Mouse (Mus musculus): ENCODE results near the gene Map3k5.
A peak's percentile ranks its signal among the peaks of the same experiment; 100 is the strongest.
"Not testable (repeated sequence)": the region's sequence is repeated elsewhere in the genome, so short reads cannot be mapped to it uniquely, and the experiment has no call there.

The Map3k5 gene

GRCm38 (mm10) chr10:19922410-19922809 is 11.9 kb upstream of the Map3k5 start:
- DNase-seq (ENCODE audit: low read depth, low spot score), result no peak
- Histone ChIP-seq H3K27me3 (ENCODE audit: control insufficient read depth, insufficient read depth, low read length, poor library complexity, severe bottlenecking) (no peaks in the 10 kb centered on the region), H3K36me3 (ENCODE audit: control insufficient read depth, insufficient read depth, low read length, poor library complexity, severe bottlenecking) (no peaks in the 10 kb centered on the region)

DNA sequence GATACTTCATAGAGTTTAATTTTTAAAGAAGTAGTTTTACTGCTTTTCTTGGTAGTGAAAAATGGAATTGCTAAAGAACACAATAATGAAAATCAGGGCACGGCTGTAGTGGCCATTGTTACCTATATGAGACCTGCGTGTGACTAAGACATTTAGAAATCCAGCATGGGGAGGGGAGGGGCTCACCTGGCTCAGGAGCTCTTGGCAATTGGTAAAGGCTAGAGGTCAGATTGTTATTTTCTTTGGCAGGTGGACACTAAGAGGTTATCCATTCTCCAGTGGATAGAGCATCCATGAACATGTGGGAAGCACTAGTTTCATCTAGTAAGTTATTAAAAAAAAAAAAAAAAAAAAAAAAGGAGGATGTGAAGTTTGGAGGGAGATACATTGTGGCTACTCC is 10.0 kb upstream of the Map3k5 start:
- no peaks in the 10 kb centered on the region for H3K36me3 ChIP-seq (ENCODE audit: control insufficient read depth, insufficient read depth, low read length, poor library complexity, severe bottlenecking)
- no peak for DNase-seq (ENCODE audit: low read depth, low spot score)

GRCm38 (mm10) chr10:19926391-19926897 is 7.8 kb upstream of the Map3k5 start:
- H3K36me3 ChIP-seq (ENCODE audit: control insufficient read depth, insufficient read depth, low read length, poor library complexity, severe bottlenecking); DNase-seq (ENCODE audit: low read depth, low spot score); H3K27me3 ChIP-seq (ENCODE audit: control insufficient read depth, insufficient read depth, low read length, poor library complexity, severe bottlenecking): not testable (repeated sequence)

More for the DNA sequence above, 10.0 kb upstream of the Map3k5 start:
- H3K27me3 ChIP-seq (ENCODE audit: control insufficient read depth, insufficient read depth, low read length, poor library complexity, severe bottlenecking), result no peaks in the 10 kb centered on the region

DNA sequence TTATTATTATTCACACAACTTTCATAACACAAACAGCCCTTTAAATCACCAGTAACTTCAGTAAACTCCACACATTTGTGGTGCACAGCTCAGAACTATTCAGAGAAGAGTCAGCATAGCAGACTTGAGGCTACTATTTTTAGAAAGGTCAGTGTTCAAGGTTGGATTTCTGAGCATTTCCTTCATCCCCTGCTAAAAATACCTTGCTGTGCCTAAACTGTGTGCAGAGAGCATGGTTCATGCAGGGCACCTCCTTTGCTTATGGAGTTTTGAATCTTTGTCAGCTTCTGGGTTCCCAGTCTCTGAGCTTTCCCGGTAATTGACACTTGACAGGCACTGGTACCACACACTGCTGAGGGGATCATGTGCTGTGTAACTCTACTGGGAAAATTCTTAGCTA is 6.1 kb upstream of the Map3k5 start:
- DNase-seq (ENCODE audit: low read depth, low spot score), result no peak
- Histone ChIP-seq H3K27me3 (ENCODE audit: control insufficient read depth, insufficient read depth, low read length, poor library complexity, severe bottlenecking) (no peaks in the 10 kb centered on the region), H3K36me3 (ENCODE audit: control insufficient read depth, insufficient read depth, low read length, poor library complexity, severe bottlenecking) (no peaks in the 10 kb centered on the region)

DNA sequence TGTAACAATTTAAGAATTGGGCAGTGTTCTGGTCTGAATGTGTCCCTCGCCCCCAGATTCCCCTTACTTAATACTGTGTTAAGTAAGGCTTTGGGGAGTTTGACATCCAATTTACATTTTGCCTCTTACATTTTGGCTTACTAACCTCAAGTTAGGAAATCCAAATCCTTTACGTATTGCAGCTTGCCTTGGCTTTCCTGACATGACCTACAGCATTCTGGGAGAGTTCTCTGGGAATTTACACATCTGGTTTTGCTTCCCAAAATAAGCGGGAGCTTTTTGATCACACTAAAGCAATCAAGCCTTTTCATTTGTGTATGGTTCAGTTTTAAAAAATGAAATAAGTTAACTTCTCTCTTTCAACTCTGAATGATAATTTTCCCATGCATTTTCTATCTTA is 1.3 kb upstream of the Map3k5 start:
- no peaks in the 10 kb centered on the region for H3K27me3 ChIP-seq (ENCODE audit: control insufficient read depth, insufficient read depth, low read length, poor library complexity, severe bottlenecking)
- H3K36me3 ChIP-seq (ENCODE audit: control insufficient read depth, insufficient read depth, low read length, poor library complexity, severe bottlenecking), result no peaks in the 10 kb centered on the region
- no peak for DNase-seq (ENCODE audit: low read depth, low spot score)

DNA sequence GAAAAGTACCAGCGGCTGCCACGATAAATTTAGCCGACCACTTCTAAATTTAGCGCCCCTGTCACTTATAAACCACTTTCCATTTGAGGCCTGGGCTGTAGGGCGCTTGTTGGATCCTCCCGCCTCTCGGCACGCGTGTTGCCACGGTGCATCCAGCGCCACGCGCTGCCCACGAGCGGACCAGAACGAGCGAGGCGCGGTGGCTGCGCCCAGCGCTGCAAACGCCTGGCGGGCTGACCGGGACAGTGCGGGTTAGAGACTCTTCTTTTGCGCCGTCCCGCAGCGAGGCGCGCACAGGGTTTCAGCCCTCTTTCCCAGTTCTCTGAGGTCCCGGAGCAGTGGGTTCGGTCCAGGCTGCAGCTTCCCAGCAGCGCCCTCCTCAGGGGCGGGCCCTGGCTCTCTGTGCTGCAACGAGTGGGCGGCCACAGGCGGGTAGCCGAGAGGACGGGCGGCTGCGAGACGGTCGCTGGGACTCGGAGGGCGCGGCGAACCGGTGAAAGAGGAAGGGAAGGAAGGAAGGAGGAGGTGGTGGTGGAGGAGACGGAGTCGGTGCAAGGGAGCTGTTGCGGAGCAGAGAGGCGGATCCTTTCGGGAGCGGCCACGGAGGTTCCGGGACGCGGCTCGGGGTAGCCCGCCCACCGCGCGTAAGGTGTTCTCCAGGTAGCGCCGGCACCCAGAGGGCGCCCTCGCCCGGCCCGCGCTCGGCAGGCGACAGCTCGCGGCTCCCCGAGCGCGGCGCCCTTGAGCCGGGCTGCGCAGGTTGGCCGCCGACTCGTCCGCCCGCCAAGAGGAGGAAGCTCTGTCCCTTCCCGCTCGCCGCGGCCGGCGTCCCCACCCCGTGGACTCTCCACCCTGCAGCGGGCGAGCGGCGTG is 525 bp upstream of the Map3k5 start:
- Histone ChIP-seq H3K27me3 (ENCODE audit: control insufficient read depth, insufficient read depth, low read length, poor library complexity, severe bottlenecking) (no peaks in the 10 kb centered on the region), H3K36me3 (ENCODE audit: control insufficient read depth, insufficient read depth, low read length, poor library complexity, severe bottlenecking) (no peaks in the 10 kb centered on the region)
- peak; percentile 89 for DNase-seq (ENCODE audit: low read depth, low spot score)

DNA sequence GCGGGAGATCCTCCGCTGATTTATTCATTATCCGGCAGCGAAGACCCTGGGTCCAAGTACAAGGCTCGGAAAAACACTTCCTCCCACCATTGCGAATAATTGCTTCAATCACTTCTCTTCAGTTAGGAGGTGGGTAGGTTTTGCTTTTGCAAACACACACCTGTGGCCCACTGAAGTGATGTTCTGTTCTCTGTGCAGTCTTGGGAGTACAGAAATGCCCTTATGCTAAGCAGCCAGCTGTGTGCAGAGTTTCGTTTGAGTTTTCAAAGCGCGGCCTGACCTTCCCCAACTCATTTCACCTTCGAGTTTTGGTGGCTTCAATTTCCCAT is 987 bp downstream of the Map3k5 start:
- peak; percentile 39 for DNase-seq (ENCODE audit: low read depth, low spot score)
- Histone ChIP-seq H3K36me3 (ENCODE audit: control insufficient read depth, insufficient read depth, low read length, poor library complexity, severe bottlenecking) (no peaks in the 10 kb centered on the region), H3K27me3 (ENCODE audit: control insufficient read depth, insufficient read depth, low read length, poor library complexity, severe bottlenecking) (no peaks in the 10 kb centered on the region)

DNA sequence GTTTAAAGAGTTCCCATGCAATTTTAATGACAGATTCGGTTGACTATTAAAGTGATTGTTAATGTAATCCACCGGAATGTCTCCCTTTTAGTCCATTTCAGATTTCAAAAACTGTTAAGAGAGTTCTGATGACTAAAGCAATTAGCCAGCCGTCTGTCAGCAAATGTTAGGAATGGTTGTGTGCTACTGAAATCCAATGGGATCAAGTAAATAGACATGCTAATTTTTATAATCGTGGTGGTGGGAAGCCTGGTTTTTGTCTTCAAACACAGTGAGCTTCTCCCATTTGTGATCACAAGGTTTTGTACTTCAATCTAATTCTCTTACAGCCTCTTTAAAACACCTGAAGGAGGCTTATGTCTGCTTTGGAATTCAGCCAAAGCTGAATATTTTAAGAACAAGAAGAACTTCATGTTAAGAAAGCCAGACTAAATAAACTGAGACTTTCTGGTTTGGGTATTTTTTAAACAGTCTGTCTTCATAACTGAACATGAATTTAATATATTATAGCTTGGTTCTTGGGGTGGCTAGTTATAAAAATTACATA is 1.6 kb downstream of the Map3k5 start:
- H3K36me3 ChIP-seq (ENCODE audit: control insufficient read depth, insufficient read depth, low read length, poor library complexity, severe bottlenecking), result no peaks in the 10 kb centered on the region

DNA sequence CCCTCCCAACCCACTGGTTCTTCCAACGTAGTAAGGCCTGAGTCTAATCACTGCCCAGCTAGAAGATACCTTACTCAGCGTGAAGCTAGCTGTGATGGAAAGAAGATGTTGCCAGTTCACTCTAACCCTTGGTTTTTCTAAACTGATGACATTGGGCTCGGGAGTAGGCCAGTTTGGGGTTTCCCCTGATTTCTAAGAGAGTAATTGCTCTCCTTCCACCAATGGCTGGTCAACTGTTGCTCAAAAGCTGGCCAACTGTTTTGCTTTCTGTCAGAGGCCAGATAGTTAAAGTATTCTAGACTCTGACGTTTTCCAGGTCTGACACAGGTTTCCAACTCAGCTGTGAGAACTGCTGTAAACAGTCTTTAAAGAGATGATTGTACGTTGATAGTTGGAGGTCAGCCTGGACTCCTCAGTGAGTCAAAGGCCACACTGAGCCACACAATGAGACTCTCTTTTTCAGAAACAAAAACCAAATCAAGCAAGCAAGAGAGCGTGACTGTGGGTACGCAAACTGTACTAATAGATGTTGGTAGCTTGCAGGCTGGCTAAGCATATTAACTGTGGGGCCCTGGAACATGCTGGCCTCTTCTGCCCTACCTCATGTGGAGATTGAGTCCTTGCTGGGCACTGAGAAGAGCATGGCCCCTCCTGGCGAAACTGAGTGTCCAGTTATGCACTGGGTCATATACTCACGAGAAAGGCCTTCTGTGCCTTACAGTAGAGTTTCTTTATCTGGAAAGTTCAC is 2.9 kb downstream of the Map3k5 start:
- no peaks in the 10 kb centered on the region for H3K27me3 ChIP-seq (ENCODE audit: control insufficient read depth, insufficient read depth, low read length, poor library complexity, severe bottlenecking)
- no peaks in the 10 kb centered on the region for H3K36me3 ChIP-seq (ENCODE audit: control insufficient read depth, insufficient read depth, low read length, poor library complexity, severe bottlenecking)
- no peak for DNase-seq (ENCODE audit: low read depth, low spot score)

More for the DNA sequence above, 1.6 kb downstream of the Map3k5 start:
- no peak for DNase-seq (ENCODE audit: low read depth, low spot score)
- H3K27me3 ChIP-seq (ENCODE audit: control insufficient read depth, insufficient read depth, low read length, poor library complexity, severe bottlenecking), result no peaks in the 10 kb centered on the region

DNA sequence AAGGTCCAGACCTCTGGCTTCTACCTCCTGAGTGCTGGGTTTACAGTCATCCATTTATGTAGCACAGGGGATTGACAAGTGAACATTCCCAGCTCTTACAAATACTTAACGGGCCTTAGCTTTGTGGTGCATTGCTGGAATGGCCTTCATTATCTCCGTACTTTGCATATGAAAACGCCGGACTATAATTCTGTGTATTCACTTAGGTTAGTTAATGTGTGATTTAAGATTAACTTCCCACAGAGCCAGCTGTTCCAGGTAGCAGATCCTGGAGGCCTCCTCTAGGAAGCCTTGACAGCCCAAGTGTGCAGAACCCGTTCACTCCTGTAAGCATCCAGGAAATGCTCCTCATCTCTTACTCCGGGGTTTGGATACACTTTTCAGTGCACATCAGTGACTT is 4.5 kb downstream of the Map3k5 start:
- no peak for DNase-seq (ENCODE audit: low read depth, low spot score)
- Histone ChIP-seq H3K36me3 (ENCODE audit: control insufficient read depth, insufficient read depth, low read length, poor library complexity, severe bottlenecking) (no peaks in the 10 kb centered on the region), H3K27me3 (ENCODE audit: control insufficient read depth, insufficient read depth, low read length, poor library complexity, severe bottlenecking) (no peaks in the 10 kb centered on the region)

- DNase-seq (ENCODE audit: low read depth, low spot score), result peak; percentile 62
- Histone ChIP-seq H3K27me3 (ENCODE audit: control insufficient read depth, insufficient read depth, low read length, poor library complexity, severe bottlenecking) (no peaks in the 10 kb centered on the region), H3K36me3 (ENCODE audit: control insufficient read depth, insufficient read depth, low read length, poor library complexity, severe bottlenecking) (no peaks in the 10 kb centered on the region)
Observed at GRCm38 (mm10) chr10:19939282-19939705, 5.0 kb downstream of the Map3k5 start.

- no peak for DNase-seq (ENCODE audit: low read depth, low spot score)
- Histone ChIP-seq H3K27me3 (ENCODE audit: control insufficient read depth, insufficient read depth, low read length, poor library complexity, severe bottlenecking) (no peaks in the 10 kb centered on the region), H3K36me3 (ENCODE audit: control insufficient read depth, insufficient read depth, low read length, poor library complexity, severe bottlenecking) (no peaks in the 10 kb centered on the region)
Observed at GRCm38 (mm10) chr10:19940127-19940526, 5.9 kb downstream of the Map3k5 start.

GRCm38 (mm10) chr10:19940626-19941025 is 6.4 kb downstream of the Map3k5 start:
- DNase-seq (ENCODE audit: low read depth, low spot score), result no peak
- no peaks in the 10 kb centered on the region for H3K36me3 ChIP-seq (ENCODE audit: control insufficient read depth, insufficient read depth, low read length, poor library complexity, severe bottlenecking)

GRCm38 (mm10) chr10:19941063-19941462 is 6.8 kb downstream of the Map3k5 start:
- no peak for DNase-seq (ENCODE audit: low read depth, low spot score)
- H3K27me3 ChIP-seq (ENCODE audit: control insufficient read depth, insufficient read depth, low read length, poor library complexity, severe bottlenecking), result no peaks in the 10 kb centered on the region
- H3K36me3 ChIP-seq (ENCODE audit: control insufficient read depth, insufficient read depth, low read length, poor library complexity, severe bottlenecking), result no peaks in the 10 kb centered on the region

More at GRCm38 (mm10) chr10:19940626-19941025, 6.4 kb downstream of the Map3k5 start:
- H3K27me3 ChIP-seq (ENCODE audit: control insufficient read depth, insufficient read depth, low read length, poor library complexity, severe bottlenecking), result no peaks in the 10 kb centered on the region

DNA sequence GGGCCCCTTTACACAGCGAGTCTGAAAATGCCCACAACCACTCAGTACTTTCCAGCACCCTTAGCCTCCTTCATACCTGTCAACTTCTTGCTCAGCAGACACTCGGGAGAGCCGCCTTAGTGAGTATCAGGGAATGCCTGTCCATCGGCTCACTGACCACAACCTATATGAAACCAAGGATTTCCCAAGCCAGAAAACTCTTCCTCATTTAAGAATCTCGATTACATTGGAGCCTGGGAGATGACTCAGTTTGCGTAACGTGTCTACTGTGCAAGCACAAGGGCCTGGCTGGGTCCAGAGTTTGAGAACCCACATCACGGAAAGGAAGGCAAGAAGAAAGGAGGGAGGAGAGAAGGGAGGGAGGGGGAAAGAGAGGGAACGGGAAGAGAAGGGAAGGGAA is 7.6 kb downstream of the Map3k5 start:
- no peak for DNase-seq (ENCODE audit: low read depth, low spot score)

More for the DNA sequence above, 7.6 kb downstream of the Map3k5 start:
- Histone ChIP-seq H3K27me3 (ENCODE audit: control insufficient read depth, insufficient read depth, low read length, poor library complexity, severe bottlenecking) (no peaks in the 10 kb centered on the region), H3K36me3 (ENCODE audit: control insufficient read depth, insufficient read depth, low read length, poor library complexity, severe bottlenecking) (no peaks in the 10 kb centered on the region)

All from splenic B cell, adult 2 months (primary cell).